Mouse (Mus musculus) CH12.LX (cell line): ENCODE results near the gene Agtrap. TPM values are rescaled to one million over a fixed set of nuclear protein-coding genes. Genes with fewer than 3 reads are reported as not detected.
A peak's percentile ranks its signal among the peaks of the same experiment; 100 is the strongest.

Source experiments
- DNase-seq: peaks from one replicate; pipeline ENCODE4 v3.0.0-alpha.2; 2013; ENCODE audit errors: extremely low read depth
- H3K27ac ChIP-seq: 2 replicates; pipeline ENCODE4 v1.5.1; 2012; ENCODE audit warnings: low read depth, mild to moderate bottlenecking, control low read depth, moderate library complexity; ENCODE audit not compliant: insufficient read depth
- H3K27me3 ChIP-seq: replicated peaks from 2 replicates; pipeline ENCODE3; 2012; ENCODE audit warnings: inconsistent platforms
- H3K36me3 ChIP-seq, 2 experiments: replicated peaks in 1 of 2; 2 replicates each; pipeline versions ENCODE3 to v1.6.1; 2012; ENCODE audit warnings: inconsistent platforms in 1 of 2, low read length in 1 of 2, mild to moderate bottlenecking in 1 of 2, mixed read lengths in 1 of 2, moderate library complexity in 1 of 2; ENCODE audit not compliant: control insufficient read depth in 1 of 2, insufficient read depth in 1 of 2
- H3K4me1 ChIP-seq, 2 experiments: 2 replicates each; pipeline ENCODE4 v1.6.1; 2012; ENCODE audit warnings: inconsistent platforms in 1 of 2, moderate library complexity in 1 of 2; ENCODE audit not compliant: insufficient read depth in 2 of 2, control insufficient read depth in 1 of 2
- H3K4me2 ChIP-seq: 2 replicates; pipeline ENCODE4 v1.6.1; 2012; ENCODE audit warnings: low read depth, mild to moderate bottlenecking, control low read depth; ENCODE audit not compliant: poor library complexity, insufficient read depth, severe bottlenecking
- H3K4me3 ChIP-seq, 3 experiments: fragments of 150-350 bp in 1 of 3; sonication (generic) in 1 of 3; replicated peaks in 1 of 3; 2 replicates each; pipeline versions ENCODE3 to v1.5.1; 2011 to 2012; ENCODE audit warnings: low read depth in 2 of 3, low read length in 2 of 3, mild to moderate bottlenecking in 2 of 3, moderate library complexity in 2 of 3, control low read depth in 1 of 3, improper control_type of control experiment in 1 of 3, inconsistent platforms in 1 of 3, mixed read lengths in 1 of 3; ENCODE audit not compliant: poor library complexity in 1 of 3
- H3K79me2 ChIP-seq: replicated peaks from 2 replicates; pipeline ENCODE4 v1.6.1; 2012; ENCODE audit warnings: mild to moderate bottlenecking, moderate library complexity; ENCODE audit not compliant: control insufficient read depth, poor library complexity, insufficient read depth, severe bottlenecking; ENCODE audit errors: extremely low read depth
- H3K9ac ChIP-seq: 2 replicates; pipeline ENCODE4 v1.6.1; 2012; ENCODE audit warnings: low read depth, mild to moderate bottlenecking, control low read depth, moderate library complexity; ENCODE audit not compliant: insufficient read depth
- H3K9me3 ChIP-seq: replicated peaks from 2 replicates; pipeline ENCODE3; 2012; ENCODE audit warnings: low read length, inconsistent platforms, mixed read lengths
- CHD1 ChIP-seq: IDR thresholded peaks from 2 replicates; pipeline ENCODE4 v1.6.1; 2012; ENCODE audit warnings: low read depth, low read length, improper control_type of control experiment, inconsistent platforms
- CHD2 ChIP-seq: IDR thresholded peaks from 2 replicates; pipeline ENCODE4 v1.6.1; 2011; ENCODE audit warnings: low read length, improper control_type of control experiment
- CTCF ChIP-seq, 2 experiments: IDR thresholded peaks in 1 of 2; conservative IDR thresholded peaks in 1 of 2; 2 replicates each; pipeline ENCODE4 v1.5.1; 2011 to 2012; ENCODE audit warnings: low read depth in 2 of 2, low read length in 2 of 2, improper control_type of control experiment in 1 of 2, inconsistent platforms in 1 of 2, mild to moderate bottlenecking in 1 of 2, moderate library complexity in 1 of 2
- E2F4 ChIP-seq: IDR thresholded peaks from 2 replicates; pipeline ENCODE4 v1.6.1; 2011; ENCODE audit warnings: low read depth, low read length, improper control_type of control experiment; ENCODE audit not compliant: insufficient replicate concordance
- ELF1 ChIP-seq: IDR thresholded peaks from 2 replicates; pipeline ENCODE4 v1.6.1; 2014; ENCODE audit warnings: low read depth, mild to moderate bottlenecking, inconsistent platforms, low read length, improper control_type of control experiment
- EP300 ChIP-seq: IDR thresholded peaks from 2 replicates; pipeline ENCODE4 v1.6.1; 2011; ENCODE audit warnings: low read length, improper control_type of control experiment
- ETS1 ChIP-seq: conservative IDR thresholded peaks from 2 replicates; pipeline ENCODE4 v1.6.1; 2012; ENCODE audit warnings: low read depth, mild to moderate bottlenecking, inconsistent platforms, low read length, improper control_type of control experiment, moderate library complexity
- GABPA ChIP-seq: IDR thresholded peaks from 2 replicates; pipeline ENCODE4 v1.6.1; 2012; ENCODE audit warnings: low read depth, low read length, improper control_type of control experiment, inconsistent platforms; ENCODE audit not compliant: insufficient replicate concordance
- HCFC1 ChIP-seq: IDR thresholded peaks from 2 replicates; pipeline ENCODE4 v1.6.1; 2012; ENCODE audit warnings: low read depth, mild to moderate bottlenecking, inconsistent platforms, low read length, improper control_type of control experiment
- IRF4 ChIP-seq: IDR thresholded peaks from 2 replicates; pipeline ENCODE4 v1.6.1; 2014; ENCODE audit warnings: low read depth, mild to moderate bottlenecking, inconsistent platforms, low read length, improper control_type of control experiment
- JUN ChIP-seq: IDR thresholded peaks from 2 replicates; pipeline ENCODE4 v1.6.1; 2011; ENCODE audit warnings: low read depth, mild to moderate bottlenecking, low read length, improper control_type of control experiment, moderate library complexity; ENCODE audit not compliant: insufficient read depth
- JUND ChIP-seq: conservative IDR thresholded peaks from 2 replicates; pipeline ENCODE4 v1.6.1; 2011; ENCODE audit warnings: low read depth, low read length, improper control_type of control experiment
- KAT2A ChIP-seq: IDR thresholded peaks from 2 replicates; pipeline ENCODE4 v1.6.1; 2012; ENCODE audit warnings: low read length, improper control_type of control experiment, inconsistent platforms; ENCODE audit not compliant: insufficient replicate concordance
- MAFK ChIP-seq: IDR thresholded peaks from 2 replicates; pipeline ENCODE4 v1.6.1; 2011; ENCODE audit warnings: low read length, improper control_type of control experiment; ENCODE audit not compliant: insufficient replicate concordance
- MAX ChIP-seq: IDR thresholded peaks from 2 replicates; pipeline ENCODE4 v1.6.1; 2011; ENCODE audit warnings: low read length, improper control_type of control experiment
- MAZ ChIP-seq: IDR thresholded peaks from 2 replicates; pipeline ENCODE4 v1.6.1; 2012; ENCODE audit warnings: low read depth, mild to moderate bottlenecking, inconsistent platforms, low read length, improper control_type of control experiment, moderate library complexity
- MEF2A ChIP-seq: IDR thresholded peaks from 2 replicates; pipeline ENCODE4 v1.6.1; 2014; ENCODE audit warnings: low read depth, mild to moderate bottlenecking, inconsistent platforms, low read length, improper control_type of control experiment, borderline replicate concordance
- MXI1 ChIP-seq: IDR thresholded peaks from 2 replicates; pipeline ENCODE4 v1.6.1; 2011; ENCODE audit warnings: mild to moderate bottlenecking, low read depth, low read length, improper control_type of control experiment
- NELFE ChIP-seq: IDR thresholded peaks from 2 replicates; pipeline ENCODE4 v1.6.1; 2011; ENCODE audit warnings: low read depth, low read length, improper control_type of control experiment
- PAX5 ChIP-seq: IDR thresholded peaks from 2 replicates; pipeline ENCODE4 v1.6.1; 2012; ENCODE audit warnings: low read length, inconsistent platforms, mixed read lengths
- RAD21 ChIP-seq: IDR thresholded peaks from 2 replicates; pipeline ENCODE4 v1.6.1; 2011; ENCODE audit warnings: low read depth, mild to moderate bottlenecking, low read length, improper control_type of control experiment, moderate library complexity
- RCOR1 ChIP-seq: conservative IDR thresholded peaks from 2 replicates; pipeline ENCODE4 v1.6.1; 2012; ENCODE audit warnings: low read depth, mild to moderate bottlenecking, inconsistent platforms, low read length, improper control_type of control experiment
- SIN3A ChIP-seq: IDR thresholded peaks from 2 replicates; pipeline ENCODE4 v1.6.1; 2012; ENCODE audit warnings: low read length, improper control_type of control experiment, inconsistent platforms
- SMC3 ChIP-seq: IDR thresholded peaks from 2 replicates; pipeline ENCODE4 v1.6.1; 2011; ENCODE audit warnings: low read depth, low read length, improper control_type of control experiment
- TBP ChIP-seq: conservative IDR thresholded peaks from 2 replicates; pipeline ENCODE4 v1.6.1; 2011; ENCODE audit warnings: low read depth, low read length, improper control_type of control experiment
- TCF12 ChIP-seq: IDR thresholded peaks from 2 replicates; pipeline ENCODE4 v1.6.1; 2014; ENCODE audit warnings: low read depth, mild to moderate bottlenecking, inconsistent platforms, low read length, improper control_type of control experiment
- UBTF ChIP-seq: IDR thresholded peaks from 2 replicates; pipeline ENCODE4 v1.6.1; 2012; ENCODE audit warnings: low read depth, mild to moderate bottlenecking, inconsistent platforms, low read length, improper control_type of control experiment, moderate library complexity
- ZC3H11A ChIP-seq: IDR thresholded peaks from 2 replicates; pipeline ENCODE4 v1.6.1; 2012; ENCODE audit warnings: low read depth, mild to moderate bottlenecking, inconsistent platforms, low read length, improper control_type of control experiment
- dilution Hi-C: fragments of 300-500 bp; cut with MboI; formaldehyde crosslinking; loops from 2 replicates; pipeline ENCODE4 v1.14.3; 2020; ENCODE audit warnings: low sequenced_read_pairs; ENCODE audit not compliant: extremely low pct_unique_long_range_greater_than_20kb, extremely low pct_ligation_motif_present
- in situ Hi-C: fragments of 300-500 bp; cut with MboI; formaldehyde crosslinking; loops from 3 replicates; pipeline ENCODE4 v1.14.3; 2019; ENCODE audit warnings: low sequenced_read_pairs, low pct_ligation_motif_present, low pct_unique_long_range_greater_than_20kb, mixed read lengths
- polyA plus RNA-seq: library from polyadenylated mRNA; unstranded; fragments of >175 nt; gene quantifications from 2 replicates; pipeline ENCODE4 v1.2.1, GENCODE M21; 2012; ENCODE audit warnings: low read depth; ENCODE audit not compliant: insufficient read length
- total RNA-seq, 2 experiments: library from RNA; depleted of rRNA; stranded (reverse); fragments of 300-350 nt in 1 of 2; fragments of >200 nt in 1 of 2; gene quantifications; 2 replicates each; pipeline ENCODE4 v1.2.3; 2012 to 2014

Agtrap gene
- total and polyA plus RNA-seq, 3 experiments = 4.1 to 6.2 (median 5.9) TPM

GRCm38 (mm10) chr4:148071508-148071907 lies 16.3 kb downstream of the Agtrap start:
- Histone ChIP-seq H3K4me2 (no peak overlapping the region), H3K4me1 (peaks cover 25 to 41% of the 10 kb centered on the region in 2 experiments), H3K9ac (no peak overlapping the region), H3K9me3 (no peaks in the 10 kb centered on the region)
- in situ Hi-C loops = no loop called here
- TF ChIP-seq SIN3A = 0 out of 2 replicates have a peak, but pooled peaks have one; percentile 41
- TF ChIP-seq RCOR1 = no peak
- no peak for TF ChIP-seq ZC3H11A
- peak; percentile 37; the same call in 1 of the 2 replicates for TF ChIP-seq EP300
- peak; percentile 65 for TF ChIP-seq ETS1
- no peak for TF ChIP-seq MEF2A
- peak; percentile 94 for TF ChIP-seq TCF12
- TF ChIP-seq MXI1 = no peak; the same call in 1 of the 2 replicates
- 0 out of 2 replicates have a peak, but pooled peaks have one; percentile 25 for TF ChIP-seq CHD2
- 0 out of 2 replicates have a peak, but pooled peaks have one; percentile 43 for TF ChIP-seq MAZ
- no peak for TF ChIP-seq JUND
- TF ChIP-seq IRF4 = no peak
- no peak for TF ChIP-seq TBP
- TF ChIP-seq MAX = no peak
- no peak for TF ChIP-seq ELF1
- no peak for TF ChIP-seq KAT2A
- TF ChIP-seq RAD21 = no peak
- no peak for TF ChIP-seq UBTF
- TF ChIP-seq, all 38 proteins: peak for 6
- H3K79me2 ChIP-seq = no peaks in the 10 kb centered on the region
- H3K36me3 ChIP-seq = no peaks in the 10 kb centered on the region
- no peak overlapping the region for H3K4me3 ChIP-seq
- dilution Hi-C loops = no loop called here
- peaks cover 3% of the 10 kb centered on the region for H3K27me3 ChIP-seq
- DNase-seq = peak; percentile 48
- no peak overlapping the region for H3K27ac ChIP-seq

GRCm38 (mm10) chr4:148069602-148070218 lies 18.1 kb downstream of the Agtrap start:
- Histone ChIP-seq H3K79me2 (no peaks in the 10 kb centered on the region), H3K27me3 (peaks cover 1% of the 10 kb centered on the region), H3K4me3 (peak overlapping the region; percentile 43 to 65 (median 46)), H3K36me3 (peaks cover 2 to 4% of the 10 kb centered on the region in 2 experiments), H3K9ac (peak overlapping the region; percentile 68), H3K27ac (peak overlapping the region; percentile 61), H3K9me3 (no peaks in the 10 kb centered on the region), H3K4me2 (peak overlapping the region; percentile 88), H3K4me1 (peaks cover 26 to 48% of the 10 kb centered on the region in 2 experiments)
- dilution Hi-C loops (no loop called here), in situ Hi-C loops (no loop called here)
- DNase-seq = peak; percentile 46
- TF ChIP-seq CTCF (conservative IDR thresholded peaks at IDR 0.05 in 1 of 2, IDR thresholded peaks at IDR 0.05 in 1 of 2; ENCODE audit: low read depth in 2 of 2, low read length in 2 of 2) (no peak), PAX5 (no peak), ETS1 (peak; percentile 97), SMC3 (no peak), CHD2 (peak; percentile 40; the same call in 1 of the 2 replicates), IRF4 (peak; percentile 92), JUND (peak; percentile 46; the same call in 1 of the 2 replicates), MXI1 (peak; percentile 49; the same call in 1 of the 2 replicates), RCOR1 (peak; percentile 71; the same call in 1 of the 2 replicates), MAX (no peak), EP300 (peak; percentile 74), MAZ (peak; percentile 87), GABPA (no peak), JUN (peak; percentile 26; the same call in 1 of the 2 replicates), NELFE (peak; percentile 46; the same call in 1 of the 2 replicates), KAT2A (no peak), MEF2A (peak; percentile 52; the same call in 1 of the 2 replicates), HCFC1 (peak; percentile 40; the same call in 1 of the 2 replicates), MAFK (0 out of 2 replicates have a peak, but pooled peaks have one; percentile 33), RAD21 (no peak), CHD1 (peak; percentile 66; the same call in 1 of the 2 replicates), UBTF (0 out of 2 replicates have a peak, but pooled peaks have one; percentile 73), E2F4 (no peak), TCF12 (peak; percentile 82)
